Mouse (Mus musculus) limb, embryonic 15.5 days (tissue): Measurements from ENCODE around the gene 1110008L16Rik. TPM values are rescaled to one million over a fixed set of nuclear protein-coding genes. Genes with fewer than 3 reads are reported as not detected.

ENCODE experiments used
- ATAC-seq: fragments of 200-750 bp; cut with Nextera tagmentation; 2 replicates; pipeline ENCODE4 v1.8.0; 2017; ENCODE audit warnings: low read depth, moderate TSS enrichment; ENCODE audit not compliant: insufficient number of reproducible peaks, low FRiP score, low TSS enrichment
- H3K27ac ChIP-seq: fragments of 300-500 bp; sonication (generic); 2 replicates; pipeline ENCODE4 v1.5.1; 2015; ENCODE audit warnings: moderate library complexity, mild to moderate bottlenecking, inconsistent platforms
- H3K27me3 ChIP-seq: fragments of 300-500 bp; sonication (generic); 2 replicates; pipeline ENCODE4 v1.6.1; 2015; ENCODE audit warnings: inconsistent platforms
- H3K36me3 ChIP-seq: fragments of 300-500 bp; sonication (generic); 2 replicates; pipeline ENCODE4 v1.6.1; 2015; ENCODE audit warnings: inconsistent platforms
- H3K4me1 ChIP-seq: fragments of 300-500 bp; sonication (generic); 2 replicates; pipeline ENCODE4 v1.6.1; 2015; ENCODE audit warnings: inconsistent platforms
- H3K4me2 ChIP-seq: fragments of 300-500 bp; sonication (generic); 2 replicates; pipeline ENCODE4 v1.6.1; 2015; ENCODE audit warnings: mild to moderate bottlenecking, inconsistent platforms
- H3K4me3 ChIP-seq: fragments of 300-500 bp; sonication (generic); 2 replicates; pipeline ENCODE4 v1.5.1; 2015; ENCODE audit warnings: mild to moderate bottlenecking, inconsistent platforms
- H3K9ac ChIP-seq: fragments of 300-500 bp; sonication (generic); 2 replicates; pipeline ENCODE4 v1.6.1; 2015; ENCODE audit warnings: inconsistent platforms
- H3K9me3 ChIP-seq: fragments of 300-500 bp; sonication (generic); 2 replicates; pipeline ENCODE4 v1.6.1; 2016; ENCODE audit warnings: inconsistent platforms
- WGBS: fragments of 180-500 bp; shearing (Covaris S2); methylation state at CpG from one replicate; pipeline ENCODE4 v1.1.7; 2015; 5-methylcytosine and 5-hydroxymethylcytosine counted together
- polyA plus RNA-seq: library from polyadenylated mRNA; unstranded; fragments of >200 nt; fragmentation: Nextera tagmentation; extraction: Ambion mirVana; gene quantifications from 2 replicates; pipeline ENCODE4 v1.2.1, GENCODE M21; 2015

1110008L16Rik gene
- polyA plus RNA-seq, 1 experiment from 2014 or later: 14.2 TPM

DNA sequence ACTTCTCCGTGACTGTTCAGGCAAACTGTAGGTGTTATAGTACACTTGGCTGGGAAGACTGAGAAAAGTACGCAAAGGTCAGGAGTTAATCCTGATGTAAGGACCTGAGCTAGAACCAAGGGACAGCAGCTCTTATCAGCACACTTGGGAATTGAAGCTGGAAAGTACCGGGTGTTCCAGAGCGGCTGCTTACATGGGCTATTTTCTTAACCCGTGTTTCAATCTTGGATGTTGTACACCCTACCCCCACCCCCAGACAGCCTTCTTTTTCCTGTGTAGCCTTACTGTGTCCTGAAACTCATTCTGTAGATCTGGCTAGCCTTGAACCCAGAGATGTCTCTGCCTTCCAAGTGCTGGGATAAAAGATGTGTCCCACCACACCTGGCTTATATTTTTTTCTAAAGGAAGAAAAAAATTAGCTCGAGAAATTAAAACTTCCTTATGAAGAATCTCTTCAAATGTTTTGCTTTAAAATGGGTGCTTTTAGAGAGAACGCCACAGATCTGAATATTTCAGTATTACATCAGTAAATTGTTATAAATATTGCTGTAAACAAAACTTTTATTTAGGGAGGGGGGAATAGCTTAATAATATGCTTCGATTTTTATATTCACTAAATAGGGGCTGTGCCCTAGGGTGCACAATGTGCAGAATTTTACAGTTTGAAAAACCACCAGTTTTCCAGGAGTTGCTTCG lies 98.3 kb downstream of the 1110008L16Rik start:
- Histone ChIP-seq H3K4me1 (peaks cover 15% of the 10 kb centered on the region), H3K36me3 (0 out of 2 replicates have a peak, but pooled peaks cover 2% of the 10 kb centered on the region), H3K27ac (peak overlapping the region; percentile 96), H3K4me3 (peak overlapping the region; percentile 94), H3K9ac (peak overlapping the region; percentile 69; the same call in 1 of the 2 replicates), H3K27me3 (no peaks in the 10 kb centered on the region), H3K4me2 (peak overlapping the region; percentile 55), H3K9me3 (no peaks in the 10 kb centered on the region)
- 59% methylated on average over 9 of the region's 9 CpGs for WGBS
- no peak for ATAC-seq

DNA sequence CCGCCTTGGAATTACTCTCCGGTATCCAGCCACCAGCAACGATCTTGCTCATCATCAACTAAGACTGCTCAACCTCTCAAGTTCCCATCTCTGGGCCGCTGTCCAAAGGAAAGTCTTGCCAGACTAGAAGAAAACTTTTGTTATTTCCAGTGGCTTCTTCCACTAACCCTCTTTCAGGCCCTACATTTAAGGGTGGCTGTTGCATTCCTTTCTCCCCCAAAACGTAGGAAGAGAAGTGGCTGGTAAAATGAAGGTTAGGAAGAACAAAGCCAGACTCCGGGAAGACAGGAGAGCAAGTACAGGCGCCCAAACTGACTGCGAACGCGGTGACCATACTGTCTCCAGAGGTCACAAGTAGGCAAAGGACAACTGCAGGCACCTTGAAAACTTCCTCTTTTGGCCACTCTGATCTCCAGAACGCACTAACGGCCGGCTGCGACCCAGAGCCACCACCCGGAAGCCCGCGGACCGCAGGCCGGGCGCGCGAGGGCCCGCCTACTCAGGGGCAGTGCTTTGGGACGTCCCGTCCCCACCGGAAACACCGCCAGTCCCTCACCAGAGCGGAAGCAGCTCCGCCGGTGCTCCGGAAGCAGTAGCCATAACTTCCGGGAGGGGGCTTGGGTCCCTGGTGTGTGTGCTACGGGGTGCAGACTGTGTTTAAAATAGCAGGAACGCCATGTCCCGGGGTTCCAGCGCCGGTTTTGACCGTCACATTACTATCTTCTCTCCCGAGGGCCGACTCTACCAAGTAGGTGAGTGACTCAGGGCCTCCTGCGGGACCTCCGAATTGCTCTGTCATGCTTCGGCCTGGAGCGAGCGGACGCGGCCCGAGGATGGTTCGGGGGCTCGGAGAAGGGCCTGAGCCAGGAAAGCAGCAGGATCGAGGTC lies 99.1 kb downstream of the 1110008L16Rik start:
- peaks cover 6% of the 10 kb centered on the region; the same call in 1 of the 2 replicates for H3K36me3 ChIP-seq
- H3K27ac ChIP-seq: peak overlapping the region; percentile 96
- H3K4me2 ChIP-seq: peak overlapping the region; percentile 60
- no peaks in the 10 kb centered on the region for H3K27me3 ChIP-seq
- peak overlapping the region; percentile 94 for H3K4me3 ChIP-seq
- H3K4me1 ChIP-seq: peaks cover 15% of the 10 kb centered on the region
- H3K9ac ChIP-seq: peak overlapping the region; percentile 92
- H3K9me3 ChIP-seq: no peaks in the 10 kb centered on the region
- ATAC-seq: peak; percentile 99
- WGBS: under 1% methylated on average over 51 of the region's 51 CpGs

DNA sequence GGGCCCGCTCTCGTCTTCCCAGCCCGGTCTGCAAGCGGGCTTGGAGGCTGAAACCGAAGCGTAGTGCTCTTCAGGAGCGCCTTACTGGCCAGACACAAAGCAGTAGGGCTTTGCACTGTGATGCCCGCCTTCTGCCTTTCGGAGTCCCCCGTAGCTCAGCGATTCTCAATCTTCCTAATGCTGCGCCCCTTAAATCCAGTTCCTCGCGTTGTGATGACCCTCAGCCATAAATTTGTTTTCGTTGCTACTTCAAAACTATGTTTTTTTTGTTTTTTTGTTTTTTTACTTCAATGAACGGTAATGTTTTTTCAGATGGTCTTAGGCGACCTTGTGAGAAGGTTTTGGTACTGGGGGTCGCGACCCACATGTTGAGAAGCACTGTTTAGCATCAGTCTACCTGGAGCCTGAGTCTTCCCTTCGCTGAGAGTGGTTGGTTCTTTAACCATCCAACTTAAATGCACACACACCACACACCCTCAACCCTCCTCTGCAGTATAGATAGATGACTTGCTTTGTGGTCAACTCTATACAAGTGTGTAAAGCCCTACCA lies 99.8 kb downstream of the 1110008L16Rik start:
- Histone ChIP-seq H3K27me3 (no peaks in the 10 kb centered on the region), H3K9me3 (no peaks in the 10 kb centered on the region), H3K36me3 (peaks cover 8% of the 10 kb centered on the region; the same call in 1 of the 2 replicates), H3K4me3 (peak overlapping the region; percentile 94), H3K4me1 (peaks cover 15% of the 10 kb centered on the region), H3K4me2 (peak overlapping the region; percentile 60), H3K27ac (peak overlapping the region; percentile 96), H3K9ac (peak overlapping the region; percentile 92)
- 2% methylated on average over 20 of the region's 20 CpGs for WGBS
- ATAC-seq: 0 out of 2 replicates have a peak, but pooled peaks have one; percentile 21

DNA sequence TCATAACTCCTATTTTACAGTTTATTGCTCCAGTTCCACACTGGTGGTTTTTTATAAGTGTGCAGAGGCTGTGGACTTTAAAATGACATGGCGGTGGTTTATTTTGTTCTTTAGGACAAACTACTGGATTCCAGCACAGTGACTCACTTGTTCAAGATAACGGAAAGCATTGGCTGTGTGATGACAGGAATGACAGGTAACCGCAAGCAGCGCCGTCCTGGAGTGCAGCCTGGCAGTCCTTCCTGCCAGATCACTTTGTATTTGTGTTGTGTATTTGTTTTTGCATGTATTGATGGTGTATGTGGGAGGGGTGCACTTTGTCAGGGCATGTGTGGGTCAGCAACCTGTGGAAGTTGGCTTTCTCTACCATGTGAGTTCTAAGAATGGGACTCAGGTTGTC lies 108.5 kb downstream of the 1110008L16Rik start:
- Histone ChIP-seq H3K9ac (no peak overlapping the region), H3K36me3 (peaks cover 42% of the 10 kb centered on the region), H3K27me3 (no peaks in the 10 kb centered on the region), H3K4me3 (no peak overlapping the region), H3K4me2 (no peak overlapping the region), H3K9me3 (no peaks in the 10 kb centered on the region), H3K4me1 (no peaks in the 10 kb centered on the region), H3K27ac (no peak overlapping the region)
- ATAC-seq: no peak
- 82% methylated on average over 5 of the region's 5 CpGs for WGBS

DNA sequence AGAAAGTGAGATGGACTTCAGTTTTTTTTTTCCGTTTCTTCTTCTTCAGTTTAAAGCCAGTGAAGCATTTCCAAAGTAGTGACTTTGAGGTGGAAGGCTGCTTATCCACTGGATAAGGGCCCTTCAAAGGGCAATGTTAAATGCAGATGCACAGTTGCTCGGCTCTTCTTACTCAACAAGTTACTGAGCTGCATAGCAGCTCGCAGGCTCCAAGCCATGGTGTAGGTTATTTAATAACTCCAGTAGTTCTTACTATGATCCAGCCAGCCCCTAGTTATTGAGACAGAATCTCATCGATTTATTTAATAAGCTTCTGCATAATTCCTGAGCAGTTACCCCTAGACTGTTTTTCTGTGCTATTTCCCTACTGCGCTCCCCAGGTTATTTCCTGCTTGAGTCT lies 115.9 kb downstream of the 1110008L16Rik start:
- ATAC-seq: no peak
- Histone ChIP-seq H3K36me3 (peaks cover 70% of the 10 kb centered on the region), H3K27ac (no peak overlapping the region), H3K9me3 (no peaks in the 10 kb centered on the region), H3K4me2 (no peak overlapping the region), H3K9ac (no peak overlapping the region), H3K4me3 (no peak overlapping the region), H3K27me3 (no peaks in the 10 kb centered on the region), H3K4me1 (no peaks in the 10 kb centered on the region)
- 95% methylated on average over 5 of the region's 5 CpGs for WGBS

DNA sequence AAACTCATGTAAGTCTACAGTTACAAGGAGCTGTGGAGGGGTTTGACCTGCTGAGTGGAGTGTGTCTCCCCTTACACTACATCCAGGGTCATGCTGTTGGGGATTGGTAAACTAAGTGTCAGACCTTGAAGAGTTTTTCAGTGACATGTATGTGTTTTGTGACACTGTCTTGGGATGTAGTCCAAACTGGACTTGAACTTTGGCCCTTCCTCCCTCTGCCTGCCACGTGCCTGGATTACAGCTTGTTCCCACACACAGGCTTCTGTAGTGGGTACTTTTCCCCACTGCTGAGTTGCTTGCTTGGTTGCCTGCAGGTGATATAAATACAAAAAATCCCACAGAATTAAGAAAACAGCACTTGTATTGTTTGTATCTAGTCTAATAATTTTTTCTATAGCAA lies 116.4 kb downstream of the 1110008L16Rik start:
- H3K4me2 ChIP-seq: no peak overlapping the region
- no peaks in the 10 kb centered on the region for H3K4me1 ChIP-seq
- H3K27ac ChIP-seq: no peak overlapping the region
- no peaks in the 10 kb centered on the region for H3K27me3 ChIP-seq
- H3K9ac ChIP-seq: no peak overlapping the region
- H3K4me3 ChIP-seq: no peak overlapping the region
- WGBS: 94% methylated on average over 1 of the region's 1 CpGs
- no peak for ATAC-seq
- H3K9me3 ChIP-seq: no peaks in the 10 kb centered on the region
- peaks cover 75% of the 10 kb centered on the region for H3K36me3 ChIP-seq

DNA sequence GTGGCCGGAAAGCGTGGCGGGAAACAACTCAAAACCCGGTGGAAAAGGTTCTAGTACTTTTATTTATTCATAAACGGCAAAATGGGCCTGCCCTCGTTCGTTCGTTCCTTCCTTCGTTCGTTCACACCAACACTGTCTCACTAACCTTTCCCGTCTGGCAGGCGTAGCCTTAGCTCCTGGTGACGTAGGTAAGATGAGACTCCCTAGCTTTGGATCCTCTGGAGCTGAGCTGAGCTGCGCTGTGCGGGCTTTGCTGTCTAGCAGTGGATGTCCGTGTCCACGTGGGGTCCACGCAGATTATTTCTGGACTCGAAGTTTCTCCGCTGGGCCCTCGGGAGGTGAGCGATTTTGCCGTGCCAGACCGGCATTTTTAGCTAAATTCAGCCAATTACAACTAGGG lies 120.8 kb downstream of the 1110008L16Rik start:
- H3K27me3 ChIP-seq: no peaks in the 10 kb centered on the region
- no peaks in the 10 kb centered on the region for H3K4me1 ChIP-seq
- H3K27ac ChIP-seq: no peak overlapping the region
- 92% methylated on average over 24 of the region's 24 CpGs for WGBS
- no peak overlapping the region for H3K4me3 ChIP-seq
- H3K36me3 ChIP-seq: peaks cover 46% of the 10 kb centered on the region
- no peak overlapping the region for H3K4me2 ChIP-seq
- H3K9me3 ChIP-seq: no peaks in the 10 kb centered on the region
- no peak for ATAC-seq
- no peak overlapping the region for H3K9ac ChIP-seq

DNA sequence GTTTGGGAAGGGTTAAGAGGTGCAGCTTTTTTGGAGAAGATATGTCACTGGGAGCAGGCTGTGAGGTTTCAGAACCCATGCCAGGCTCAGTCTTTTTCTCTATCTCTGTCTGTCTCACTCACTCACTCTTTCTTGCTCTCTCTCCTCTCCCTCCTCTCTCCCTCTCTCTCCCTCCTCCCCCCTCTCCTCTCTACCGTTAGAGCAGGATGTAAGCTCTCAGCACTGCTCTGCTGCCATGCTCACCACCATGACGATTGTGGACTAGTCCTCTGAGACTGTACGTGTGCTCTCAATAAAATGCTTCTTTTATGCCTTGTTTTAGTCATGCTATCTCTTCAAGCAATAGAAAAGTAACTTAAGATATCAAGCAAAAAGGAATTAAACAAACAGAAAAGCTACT lies 122.7 kb downstream of the 1110008L16Rik start:
- ATAC-seq: no peak
- 35% methylated on average over 3 of the region's 3 CpGs for WGBS
- Histone ChIP-seq H3K9me3 (no peaks in the 10 kb centered on the region), H3K4me2 (no peak overlapping the region), H3K4me3 (no peak overlapping the region), H3K9ac (no peak overlapping the region), H3K27me3 (no peaks in the 10 kb centered on the region), H3K4me1 (no peaks in the 10 kb centered on the region), H3K27ac (no peak overlapping the region), H3K36me3 (peaks cover 29% of the 10 kb centered on the region)

DNA sequence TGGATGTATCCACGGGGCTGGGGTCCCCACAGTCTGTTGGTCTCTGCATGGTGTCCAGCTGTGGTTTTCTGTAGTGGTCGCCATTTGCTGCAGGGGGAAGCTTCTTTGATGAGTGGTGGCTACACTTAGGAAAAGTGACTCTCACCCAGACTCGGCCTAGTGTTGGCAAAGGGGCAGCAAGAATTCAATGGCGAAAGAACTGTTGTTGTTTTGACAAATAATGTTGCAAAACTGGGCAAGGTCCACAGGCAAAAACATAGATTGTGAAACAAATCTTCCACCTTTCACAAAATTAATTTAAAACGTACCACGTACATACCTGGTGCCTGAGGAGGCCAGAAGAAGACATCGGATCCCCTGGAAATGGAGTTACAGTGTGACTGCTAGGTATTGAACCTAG lies 126.9 kb downstream of the 1110008L16Rik start:
- no peaks in the 10 kb centered on the region for H3K9me3 ChIP-seq
- no peaks in the 10 kb centered on the region for H3K4me1 ChIP-seq
- H3K4me3 ChIP-seq: no peak overlapping the region
- H3K9ac ChIP-seq: no peak overlapping the region
- no peak overlapping the region for H3K4me2 ChIP-seq
- H3K27ac ChIP-seq: no peak overlapping the region
- H3K36me3 ChIP-seq: no peaks in the 10 kb centered on the region
- ATAC-seq: no peak
- 90% methylated on average over 7 of the region's 7 CpGs for WGBS
- H3K27me3 ChIP-seq: no peaks in the 10 kb centered on the region

DNA sequence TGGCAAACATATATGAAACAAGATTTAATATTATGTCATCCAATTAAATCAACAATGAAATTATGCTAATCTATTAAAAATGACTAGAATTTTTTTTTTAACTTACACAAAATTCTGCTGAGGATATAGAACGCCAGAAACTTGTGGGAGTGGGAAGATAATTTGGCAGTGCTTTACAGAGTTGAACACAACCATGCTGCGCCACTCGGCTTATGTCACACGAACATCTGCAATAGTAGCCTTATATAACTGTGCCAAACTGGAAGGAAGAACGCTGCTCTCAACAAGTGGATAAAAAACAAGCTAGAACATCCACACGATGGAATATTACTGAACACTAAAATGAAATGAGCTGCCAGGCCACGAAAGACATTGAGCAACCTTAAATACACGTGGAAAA lies 129.8 kb downstream of the 1110008L16Rik start:
- H3K9ac ChIP-seq: no peak overlapping the region
- no peaks in the 10 kb centered on the region; the same call in 1 of the 2 replicates for H3K4me1 ChIP-seq
- ATAC-seq: no peak
- no peak overlapping the region for H3K4me2 ChIP-seq
- H3K4me3 ChIP-seq: no peak overlapping the region
- no peaks in the 10 kb centered on the region for H3K9me3 ChIP-seq
- H3K27me3 ChIP-seq: no peaks in the 10 kb centered on the region
- H3K27ac ChIP-seq: no peak overlapping the region
- WGBS: 75% methylated on average over 8 of the region's 8 CpGs
- no peaks in the 10 kb centered on the region for H3K36me3 ChIP-seq

DNA sequence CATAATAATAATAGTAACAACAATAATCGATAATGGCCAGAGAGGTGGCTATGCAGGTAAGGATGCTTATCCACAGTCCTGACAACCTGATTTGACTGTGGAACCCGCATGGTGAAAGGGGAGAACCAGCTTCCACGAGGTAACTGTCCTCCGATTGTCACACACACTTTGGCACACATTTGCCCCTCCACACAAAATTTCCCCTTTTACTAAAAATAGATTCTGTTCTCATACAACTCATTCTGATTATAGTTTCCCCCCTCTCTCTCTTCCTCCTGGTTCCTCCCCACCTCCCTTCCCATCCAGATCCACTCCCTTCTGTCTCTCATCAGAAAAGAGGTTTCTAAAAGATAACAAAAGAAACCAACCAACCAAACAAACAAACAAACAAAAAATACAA lies 130.6 kb downstream of the 1110008L16Rik start:
- H3K4me2 ChIP-seq: no peak overlapping the region
- no peak overlapping the region for H3K4me3 ChIP-seq
- H3K36me3 ChIP-seq: no peaks in the 10 kb centered on the region
- no peaks in the 10 kb centered on the region for H3K27me3 ChIP-seq
- ATAC-seq: no peak
- no peaks in the 10 kb centered on the region for H3K9me3 ChIP-seq
- no peak overlapping the region for H3K9ac ChIP-seq
- 83% methylated on average over 4 of the region's 4 CpGs for WGBS
- no peaks in the 10 kb centered on the region; the same call in 1 of the 2 replicates for H3K4me1 ChIP-seq
- no peak overlapping the region for H3K27ac ChIP-seq
